Mouse (Mus musculus) heart, postnatal 0 days (tissue): ENCODE measurements around the gene Fis1.

ENCODE experiments used
- CTCF ChIP-seq: IDR thresholded peaks from 2 replicates; pipeline ENCODE4 v1.5.1; 2016; ENCODE audit warnings: antibody characterized with exemption, control low read depth, low read depth
- EP300 ChIP-seq: IDR thresholded peaks from 2 replicates; pipeline ENCODE4 v1.6.1; 2016; ENCODE audit warnings: antibody characterized with exemption, low read depth

- TF ChIP-seq CTCF (no peak), EP300 (no peak)
Observed at GRCm38 (mm10) chr5:136965686-136966085, 12.6 kb downstream of the Fis1 start.
